Mouse (Mus musculus) embryonic fibroblast, embryonic 13.5 days (primary cell): Measurements from ENCODE around the gene Atxn3.

Experiments
- CTCF ChIP-seq: IDR thresholded peaks from 2 replicates; pipeline ENCODE4 v1.5.1; 2011; ENCODE audit warnings: mild to moderate bottlenecking, control low read depth, low read length, moderate library complexity, borderline replicate concordance; ENCODE audit not compliant: insufficient read depth
- POLR2A ChIP-seq: IDR thresholded peaks from 2 replicates; pipeline ENCODE4 v1.6.1; 2011; ENCODE audit warnings: low read depth, mild to moderate bottlenecking, control low read depth, low read length, moderate library complexity

DNA sequence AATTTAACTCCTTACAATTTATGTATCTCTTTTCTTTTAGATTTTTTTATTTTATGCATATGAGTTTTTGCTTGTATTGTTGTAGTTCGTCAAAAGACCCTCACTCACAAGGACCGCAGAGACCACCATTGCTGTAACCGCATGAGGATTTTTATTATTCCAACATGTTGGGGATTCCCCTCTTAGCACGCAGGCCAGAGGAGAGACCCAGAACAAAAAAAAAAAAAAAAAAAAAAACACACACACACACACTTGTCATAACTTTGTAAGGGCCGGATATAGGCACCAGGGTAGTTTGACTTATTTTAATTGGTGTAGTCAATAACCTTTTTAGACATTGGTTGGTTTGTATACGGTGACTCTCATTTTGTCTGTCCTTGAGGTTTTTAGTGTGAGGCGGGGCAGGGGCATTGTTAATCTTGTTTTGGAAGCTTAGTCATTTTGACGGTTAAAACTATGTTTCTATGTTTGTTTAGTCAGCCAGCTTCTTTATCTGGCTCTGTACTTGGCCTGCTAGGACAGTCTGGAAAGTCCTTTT, 21.2 kb upstream of the Atxn3 start:
- no peak for TF ChIP-seq CTCF
- no peak for TF ChIP-seq POLR2A
